Mouse (Mus musculus) midbrain, embryonic 11.5 days (tissue): ENCODE results near the gene Gin1. TPM values are rescaled to one million over a fixed set of nuclear protein-coding genes. Genes with fewer than 3 reads are reported as not detected.
A peak's percentile ranks its signal among the peaks of the same experiment; 100 is the strongest.

ENCODE experiments used
- ATAC-seq: fragments of 200-750 bp; cut with Nextera tagmentation; 2 replicates; pipeline ENCODE4 v1.8.0; 2017; ENCODE audit warnings: moderate TSS enrichment, moderate library complexity; ENCODE audit not compliant: low FRiP score
- DNase-seq: peaks from one replicate; pipeline ENCODE4 v3.0.0; 2015; ENCODE audit warnings: low spot score; ENCODE audit errors: missing footprints
- H3K27ac ChIP-seq: fragments of 300-500 bp; sonication (generic); 2 replicates; pipeline ENCODE4 v1.5.1; 2014; ENCODE audit warnings: low read depth, low read length
- H3K27me3 ChIP-seq: fragments of 300-500 bp; sonication (generic); 2 replicates; pipeline ENCODE4 v1.6.1; 2014; ENCODE audit warnings: mild to moderate bottlenecking, low read length, moderate library complexity, mixed read lengths; ENCODE audit not compliant: control insufficient read depth, insufficient read depth
- H3K36me3 ChIP-seq: fragments of 300-500 bp; sonication (generic); 2 replicates; pipeline ENCODE4 v1.6.1; 2014; ENCODE audit warnings: mild to moderate bottlenecking, low read length, moderate library complexity, mixed read lengths; ENCODE audit not compliant: control insufficient read depth, insufficient read depth
- H3K4me1 ChIP-seq: fragments of 300-500 bp; sonication (generic); 2 replicates; pipeline ENCODE4 v1.6.1; 2014; ENCODE audit warnings: low read length; ENCODE audit not compliant: control insufficient read depth, insufficient read depth
- H3K4me2 ChIP-seq: fragments of 300-500 bp; sonication (generic); 2 replicates; pipeline ENCODE4 v1.6.1; 2014; ENCODE audit warnings: mild to moderate bottlenecking, moderate library complexity
- H3K4me3 ChIP-seq: fragments of 300-500 bp; sonication (generic); 2 replicates; pipeline ENCODE4 v1.5.1; 2014; ENCODE audit warnings: low read depth, low read length
- H3K9ac ChIP-seq: fragments of 300-500 bp; sonication (generic); 2 replicates; pipeline ENCODE4 v1.6.1; 2014; ENCODE audit warnings: low read length
- H3K9me3 ChIP-seq: fragments of 300-500 bp; sonication (generic); 2 replicates; pipeline ENCODE4 v1.6.1; 2016; ENCODE audit warnings: low read length; ENCODE audit not compliant: control insufficient read depth
- WGBS: fragments of 180-500 bp; shearing (Covaris S2); extraction: QIAGEN DNeasy Blood & Tissue Kit; methylation state at CpG from one replicate; pipeline ENCODE4 v1.1.7; 2014; 5-methylcytosine and 5-hydroxymethylcytosine counted together
- polyA plus RNA-seq: library from polyadenylated mRNA; unstranded; fragments of >200 nt; fragmentation: Nextera tagmentation; extraction: Ambion mirVana; gene quantifications from 2 replicates; pipeline ENCODE4 v1.2.1, GENCODE M21; 2014

Gene Gin1
- polyA plus RNA-seq, 1 experiment from 2014 or later: 14.2 TPM

GRCm38 (mm10) chr1:97773362-97773761, 3.4 kb downstream of the Gin1 start:
- no peak overlapping the region for H3K4me2 ChIP-seq
- 87% methylated on average over 6 of the region's 6 CpGs for WGBS
- H3K27me3 ChIP-seq: 0 out of 2 replicates have a peak, but pooled peaks cover 2% of the 10 kb centered on the region
- ATAC-seq: no peak
- H3K36me3 ChIP-seq: no peaks in the 10 kb centered on the region
- no peaks in the 10 kb centered on the region for H3K9me3 ChIP-seq
- no peak overlapping the region for H3K4me3 ChIP-seq
- no peak for DNase-seq
- no peak overlapping the region for H3K9ac ChIP-seq
- H3K4me1 ChIP-seq: no peaks in the 10 kb centered on the region
- H3K27ac ChIP-seq: no peak overlapping the region

- H3K36me3 ChIP-seq: no peaks in the 10 kb centered on the region
- H3K4me2 ChIP-seq: no peak overlapping the region
- no peak overlapping the region for H3K4me3 ChIP-seq
- H3K4me1 ChIP-seq: no peaks in the 10 kb centered on the region
- H3K27me3 ChIP-seq: 0 out of 2 replicates have a peak, but pooled peaks cover 2% of the 10 kb centered on the region
- no peak for DNase-seq
- 91% methylated on average over 2 of the region's 2 CpGs for WGBS
- no peak overlapping the region for H3K9ac ChIP-seq
- no peaks in the 10 kb centered on the region for H3K9me3 ChIP-seq
- no peak for ATAC-seq
- H3K27ac ChIP-seq: no peak overlapping the region
Measured at GRCm38 (mm10) chr1:97773973-97774372, 4.0 kb downstream of the Gin1 start.

- WGBS: 99% methylated on average over 7 of the region's 7 CpGs
Measured at GRCm38 (mm10) chr1:97781674-97782073, 11.7 kb downstream of the Gin1 start.

GRCm38 (mm10) chr1:97784928-97785327, 15.0 kb downstream of the Gin1 start:
- Histone ChIP-seq H3K36me3 (no peaks in the 10 kb centered on the region), H3K4me3 (no peak overlapping the region), H3K4me2 (no peak overlapping the region), H3K27me3 (no peaks in the 10 kb centered on the region), H3K27ac (no peak overlapping the region), H3K4me1 (no peaks in the 10 kb centered on the region), H3K9ac (no peak overlapping the region), H3K9me3 (no peaks in the 10 kb centered on the region)
- DNase-seq: peak; percentile 70
- 82% methylated on average over 7 of the region's 7 CpGs for WGBS
- ATAC-seq: no peak

More at GRCm38 (mm10) chr1:97781674-97782073, 11.7 kb downstream of the Gin1 start:
- no peak for ATAC-seq
- H3K27me3 ChIP-seq: no peaks in the 10 kb centered on the region
- H3K9ac ChIP-seq: no peak overlapping the region
- no peak overlapping the region for H3K4me2 ChIP-seq
- H3K4me1 ChIP-seq: no peaks in the 10 kb centered on the region
- H3K27ac ChIP-seq: no peak overlapping the region
- no peak overlapping the region for H3K4me3 ChIP-seq
- H3K36me3 ChIP-seq: no peaks in the 10 kb centered on the region
- H3K9me3 ChIP-seq: no peaks in the 10 kb centered on the region
- no peak for DNase-seq

- no peak overlapping the region for H3K9ac ChIP-seq
- WGBS: 91% methylated on average over 11 of the region's 11 CpGs
- no peaks in the 10 kb centered on the region for H3K4me1 ChIP-seq
- H3K4me3 ChIP-seq: no peak overlapping the region
- H3K27ac ChIP-seq: no peak overlapping the region
- no peak overlapping the region for H3K4me2 ChIP-seq
- ATAC-seq: no peak
- peak; percentile 45 for DNase-seq
- no peaks in the 10 kb centered on the region for H3K27me3 ChIP-seq
- no peaks in the 10 kb centered on the region for H3K9me3 ChIP-seq
- no peaks in the 10 kb centered on the region for H3K36me3 ChIP-seq
Measured at GRCm38 (mm10) chr1:97785685-97786393, 15.9 kb downstream of the Gin1 start.

GRCm38 (mm10) chr1:97787674-97788073, 17.7 kb downstream of the Gin1 start:
- no peak overlapping the region for H3K4me3 ChIP-seq
- no peaks in the 10 kb centered on the region for H3K4me1 ChIP-seq
- DNase-seq (no peak), ATAC-seq (no peak)
- 91% methylated on average over 3 of the region's 3 CpGs for WGBS
- no peaks in the 10 kb centered on the region for H3K9me3 ChIP-seq
- no peaks in the 10 kb centered on the region for H3K36me3 ChIP-seq
- no peaks in the 10 kb centered on the region for H3K27me3 ChIP-seq
- H3K9ac ChIP-seq: no peak overlapping the region
- H3K27ac ChIP-seq: no peak overlapping the region
- H3K4me2 ChIP-seq: no peak overlapping the region

- 91% methylated on average over 2 of the region's 2 CpGs for WGBS
- no peak for ATAC-seq
Measured at GRCm38 (mm10) chr1:97788490-97788889, 18.5 kb downstream of the Gin1 start.

GRCm38 (mm10) chr1:97794110-97794509, 24.1 kb downstream of the Gin1 start:
- H3K36me3 ChIP-seq: no peaks in the 10 kb centered on the region
- no peak overlapping the region for H3K4me2 ChIP-seq
- DNase-seq: no peak
- H3K9me3 ChIP-seq: no peaks in the 10 kb centered on the region
- WGBS: 83% methylated on average over 3 of the region's 3 CpGs
- H3K27ac ChIP-seq: no peak overlapping the region
- no peak overlapping the region for H3K9ac ChIP-seq
- no peaks in the 10 kb centered on the region for H3K27me3 ChIP-seq
- no peaks in the 10 kb centered on the region for H3K4me1 ChIP-seq
- no peak overlapping the region for H3K4me3 ChIP-seq
- ATAC-seq: no peak

More at GRCm38 (mm10) chr1:97788490-97788889, 18.5 kb downstream of the Gin1 start:
- no peak overlapping the region for H3K9ac ChIP-seq
- DNase-seq: no peak
- H3K4me1 ChIP-seq: no peaks in the 10 kb centered on the region
- no peaks in the 10 kb centered on the region for H3K9me3 ChIP-seq
- H3K4me3 ChIP-seq: no peak overlapping the region
- H3K4me2 ChIP-seq: no peak overlapping the region
- no peaks in the 10 kb centered on the region for H3K36me3 ChIP-seq
- H3K27ac ChIP-seq: no peak overlapping the region
- no peaks in the 10 kb centered on the region for H3K27me3 ChIP-seq

GRCm38 (mm10) chr1:97795936-97796335, 26.0 kb downstream of the Gin1 start:
- H3K4me1 ChIP-seq: no peaks in the 10 kb centered on the region
- no peak overlapping the region for H3K4me2 ChIP-seq
- H3K27ac ChIP-seq: no peak overlapping the region
- ATAC-seq (no peak), DNase-seq (peak; percentile 72)
- no peaks in the 10 kb centered on the region for H3K27me3 ChIP-seq
- no peak overlapping the region for H3K9ac ChIP-seq
- H3K36me3 ChIP-seq: no peaks in the 10 kb centered on the region
- WGBS: 89% methylated on average over 9 of the region's 9 CpGs
- H3K4me3 ChIP-seq: no peak overlapping the region
- H3K9me3 ChIP-seq: no peaks in the 10 kb centered on the region
